Mouse (Mus musculus): ENCODE results near the gene Il4i1.
A peak's percentile ranks its signal among the peaks of the same experiment; 100 is the strongest.

Gene Il4i1

GRCm38 (mm10) chr7:44850146-44850545 lies 34.0 kb downstream of the Il4i1 start:
- DNase-seq (ENCODE audit: low read depth, low spot score): peak; percentile 66
- Histone ChIP-seq H3K27me3 (ENCODE audit: control insufficient read depth, insufficient read depth, low read length, poor library complexity, severe bottlenecking) (no peaks in the 10 kb centered on the region), H3K36me3 (ENCODE audit: control insufficient read depth, insufficient read depth, low read length, poor library complexity, severe bottlenecking) (peaks cover 9% of the 10 kb centered on the region)

- no peak for DNase-seq (ENCODE audit: low read depth, low spot score)
- Histone ChIP-seq H3K36me3 (ENCODE audit: control insufficient read depth, insufficient read depth, low read length, poor library complexity, severe bottlenecking) (peaks cover 6% of the 10 kb centered on the region; the same call in 1 of the 2 replicates), H3K27me3 (ENCODE audit: control insufficient read depth, insufficient read depth, low read length, poor library complexity, severe bottlenecking) (no peaks in the 10 kb centered on the region)
Measured at GRCm38 (mm10) chr7:44850789-44851624, 34.8 kb downstream of the Il4i1 start.

- H3K36me3 ChIP-seq (ENCODE audit: control insufficient read depth, insufficient read depth, low read length, poor library complexity, severe bottlenecking): peaks cover under 1% of the 10 kb centered on the region; the same call in 1 of the 2 replicates
- no peak for DNase-seq (ENCODE audit: low read depth, low spot score)
- no peaks in the 10 kb centered on the region for H3K27me3 ChIP-seq (ENCODE audit: control insufficient read depth, insufficient read depth, low read length, poor library complexity, severe bottlenecking)
Measured at GRCm38 (mm10) chr7:44851625-44852234, 35.5 kb downstream of the Il4i1 start.

GRCm38 (mm10) chr7:44852259-44853027 lies 36.3 kb downstream of the Il4i1 start:
- Histone ChIP-seq H3K27me3 (ENCODE audit: control insufficient read depth, insufficient read depth, low read length, poor library complexity, severe bottlenecking) (no peaks in the 10 kb centered on the region), H3K36me3 (ENCODE audit: control insufficient read depth, insufficient read depth, low read length, poor library complexity, severe bottlenecking) (no peaks in the 10 kb centered on the region)
- DNase-seq (ENCODE audit: low read depth, low spot score): no peak

- no peaks in the 10 kb centered on the region for H3K36me3 ChIP-seq (ENCODE audit: control insufficient read depth, insufficient read depth, low read length, poor library complexity, severe bottlenecking)
- DNase-seq (ENCODE audit: low read depth, low spot score): no peak
Measured at GRCm38 (mm10) chr7:44853065-44853464, 36.9 kb downstream of the Il4i1 start.

GRCm38 (mm10) chr7:44853596-44854355 lies 37.6 kb downstream of the Il4i1 start:
- no peak for DNase-seq (ENCODE audit: low read depth, low spot score)
- Histone ChIP-seq H3K27me3 (ENCODE audit: control insufficient read depth, insufficient read depth, low read length, poor library complexity, severe bottlenecking) (no peaks in the 10 kb centered on the region), H3K36me3 (ENCODE audit: control insufficient read depth, insufficient read depth, low read length, poor library complexity, severe bottlenecking) (no peaks in the 10 kb centered on the region)

More at GRCm38 (mm10) chr7:44853065-44853464, 36.9 kb downstream of the Il4i1 start:
- H3K27me3 ChIP-seq (ENCODE audit: control insufficient read depth, insufficient read depth, low read length, poor library complexity, severe bottlenecking): no peaks in the 10 kb centered on the region

- peak; percentile 72 for DNase-seq (ENCODE audit: low read depth, low spot score)
- no peaks in the 10 kb centered on the region for H3K36me3 ChIP-seq (ENCODE audit: control insufficient read depth, insufficient read depth, low read length, poor library complexity, severe bottlenecking)
Measured at GRCm38 (mm10) chr7:44854356-44855031, 38.3 kb downstream of the Il4i1 start.

GRCm38 (mm10) chr7:44855036-44855435 lies 38.8 kb downstream of the Il4i1 start:
- no peaks in the 10 kb centered on the region for H3K36me3 ChIP-seq (ENCODE audit: control insufficient read depth, insufficient read depth, low read length, poor library complexity, severe bottlenecking)
- no peak for DNase-seq (ENCODE audit: low read depth, low spot score)
- H3K27me3 ChIP-seq (ENCODE audit: control insufficient read depth, insufficient read depth, low read length, poor library complexity, severe bottlenecking): no peaks in the 10 kb centered on the region

More at GRCm38 (mm10) chr7:44854356-44855031, 38.3 kb downstream of the Il4i1 start:
- no peaks in the 10 kb centered on the region for H3K27me3 ChIP-seq (ENCODE audit: control insufficient read depth, insufficient read depth, low read length, poor library complexity, severe bottlenecking)

- Histone ChIP-seq H3K36me3 (ENCODE audit: control insufficient read depth, insufficient read depth, low read length, poor library complexity, severe bottlenecking) (no peaks in the 10 kb centered on the region), H3K27me3 (ENCODE audit: control insufficient read depth, insufficient read depth, low read length, poor library complexity, severe bottlenecking) (no peaks in the 10 kb centered on the region)
- DNase-seq (ENCODE audit: low read depth, low spot score): no peak
Measured at GRCm38 (mm10) chr7:44856265-44856916, 40.2 kb downstream of the Il4i1 start.

- peak; percentile 84 for DNase-seq (ENCODE audit: low read depth, low spot score)
- H3K27me3 ChIP-seq (ENCODE audit: control insufficient read depth, insufficient read depth, low read length, poor library complexity, severe bottlenecking): no peaks in the 10 kb centered on the region
- H3K36me3 ChIP-seq (ENCODE audit: control insufficient read depth, insufficient read depth, low read length, poor library complexity, severe bottlenecking): no peaks in the 10 kb centered on the region
Measured at GRCm38 (mm10) chr7:44857042-44857552, 40.9 kb downstream of the Il4i1 start, which contains the start of gene Pnkp. Gene Pnkp (plus strand): TSS chr7:44857139.

GRCm38 (mm10) chr7:44857905-44858304 lies 41.7 kb downstream of the Il4i1 start:
- Histone ChIP-seq H3K36me3 (ENCODE audit: control insufficient read depth, insufficient read depth, low read length, poor library complexity, severe bottlenecking) (no peaks in the 10 kb centered on the region), H3K27me3 (ENCODE audit: control insufficient read depth, insufficient read depth, low read length, poor library complexity, severe bottlenecking) (no peaks in the 10 kb centered on the region)
- DNase-seq (ENCODE audit: low read depth, low spot score): peak; percentile 63

GRCm38 (mm10) chr7:44859896-44860295 lies 43.7 kb downstream of the Il4i1 start:
- no peaks in the 10 kb centered on the region for H3K27me3 ChIP-seq (ENCODE audit: control insufficient read depth, insufficient read depth, low read length, poor library complexity, severe bottlenecking)
- H3K36me3 ChIP-seq (ENCODE audit: control insufficient read depth, insufficient read depth, low read length, poor library complexity, severe bottlenecking): no peaks in the 10 kb centered on the region
- no peak for DNase-seq (ENCODE audit: low read depth, low spot score)

Data from splenic B cell, adult 2 months (primary cell).